Mouse (Mus musculus) embryonic facial prominence, embryonic 12.5 days (tissue): ENCODE results near the gene Oaz3. TPM values are rescaled to one million over a fixed set of nuclear protein-coding genes. Genes with fewer than 3 reads are reported as not detected.

Experiments
- ATAC-seq: fragments of 200-750 bp; cut with Nextera tagmentation; 2 replicates; pipeline ENCODE4 v1.8.0; 2017; ENCODE audit not compliant: insufficient number of reproducible peaks, insufficient read depth, low FRiP score, low TSS enrichment
- H3K27ac ChIP-seq: fragments of 300-500 bp; sonication (generic); 2 replicates; pipeline ENCODE4 v1.5.1; 2016; ENCODE audit warnings: mild to moderate bottlenecking
- H3K27me3 ChIP-seq: fragments of 300-500 bp; sonication (generic); 2 replicates; pipeline ENCODE4 v1.6.1; 2016; ENCODE audit warnings: mild to moderate bottlenecking, moderate library complexity
- H3K36me3 ChIP-seq: fragments of 300-500 bp; sonication (generic); 2 replicates; pipeline ENCODE4 v1.6.1; 2016; ENCODE audit warnings: mild to moderate bottlenecking
- H3K4me1 ChIP-seq: fragments of 300-500 bp; sonication (generic); 2 replicates; pipeline ENCODE4 v1.6.1; 2016
- H3K4me2 ChIP-seq: fragments of 300-500 bp; sonication (generic); replicated peaks from 2 replicates; pipeline ENCODE4 v1.6.1; 2016; ENCODE audit warnings: mild to moderate bottlenecking, moderate library complexity
- H3K4me3 ChIP-seq: fragments of 300-500 bp; sonication (generic); 2 replicates; pipeline ENCODE4 v1.5.1; 2016; ENCODE audit warnings: mild to moderate bottlenecking
- H3K9ac ChIP-seq: fragments of 300-500 bp; sonication (generic); 2 replicates; pipeline ENCODE4 v1.6.1; 2016; ENCODE audit warnings: mild to moderate bottlenecking, moderate library complexity
- H3K9me3 ChIP-seq: fragments of 300-500 bp; sonication (generic); 2 replicates; pipeline ENCODE4 v1.6.1; 2016; ENCODE audit warnings: mild to moderate bottlenecking, moderate library complexity
- WGBS: fragments of 180-500 bp; shearing (Covaris S2); methylation state at CpG from one replicate; pipeline ENCODE4 v1.1.7; 2016; 5-methylcytosine and 5-hydroxymethylcytosine counted together
- polyA plus RNA-seq: library from polyadenylated mRNA; unstranded; fragments of >200 nt; fragmentation: Nextera tagmentation; extraction: Ambion mirVana; gene quantifications from 2 replicates; pipeline ENCODE4 v1.2.1, GENCODE M21; 2016

Oaz3 gene
- polyA plus RNA-seq, 1 experiment from 2014 or later = 0.41 TPM

- H3K9ac ChIP-seq = no peak overlapping the region
- 69% methylated on average over 3 of the region's 3 CpGs for WGBS
- ATAC-seq = no peak
Measured at GRCm38 (mm10) chr3:94383476-94383875, 60.2 kb downstream of the Oaz3 start.

More at GRCm38 (mm10) chr3:94383476-94383875, 60.2 kb downstream of the Oaz3 start:
- no peak overlapping the region for H3K27ac ChIP-seq
- no peak overlapping the region for H3K4me2 ChIP-seq
- no peaks in the 10 kb centered on the region for H3K36me3 ChIP-seq
- H3K9me3 ChIP-seq = no peaks in the 10 kb centered on the region
- peaks cover 4% of the 10 kb centered on the region; the same call in 1 of the 2 replicates for H3K4me1 ChIP-seq
- peaks cover 3% of the 10 kb centered on the region; the same call in 1 of the 2 replicates for H3K27me3 ChIP-seq
- no peak overlapping the region for H3K4me3 ChIP-seq

Other genes with a start within 250 kb of the Oaz3 start
- not detected in 2 replicates for gene Gm5286, start 247.2 kb downstream of the Oaz3 start, polyA plus RNA-seq
- not detected in 2 replicates for gene Gm4778, start 179.9 kb downstream of the Oaz3 start, polyA plus RNA-seq
- gene Them4, start 133.8 kb downstream of the Oaz3 start, polyA plus RNA-seq = 11.7 and 12.3 TPM in 2 replicates
- gene Them5, start 101.8 kb downstream of the Oaz3 start, polyA plus RNA-seq = not detected in 2 replicates
- gene C2cd4d, start 81.5 kb downstream of the Oaz3 start, polyA plus RNA-seq = 2.8 and 3.6 TPM in 2 replicates
- 0.72 and 0.88 TPM in 2 replicates for gene Rorc, start 71.1 kb downstream of the Oaz3 start, polyA plus RNA-seq
- 0.06 and 0.12 TPM in 2 replicates for gene Lingo4, start 45.4 kb downstream of the Oaz3 start, polyA plus RNA-seq
- gene Tdrkh, start 30.6 kb downstream of the Oaz3 start, polyA plus RNA-seq = 11.8 and 13.9 TPM in 2 replicates
- gene Mrpl9, start 597 bp downstream of the Oaz3 start, polyA plus RNA-seq = 65.3 and 65.6 TPM in 2 replicates
- 14.2 and 17.8 TPM in 2 replicates for gene Celf3, start 34.4 kb upstream of the Oaz3 start, polyA plus RNA-seq
- gene Riiad1, start 36.4 kb upstream of the Oaz3 start, polyA plus RNA-seq = 2.0 and 2.3 TPM in 2 replicates
- gene Snx27, start 138.8 kb upstream of the Oaz3 start, polyA plus RNA-seq = 59.7 and 61.7 TPM in 2 replicates
- gene Gm10972, start 199.2 kb upstream of the Oaz3 start, polyA plus RNA-seq = not detected in 2 replicates
- 4.3 and 4.4 TPM in 2 replicates for gene Tuft1, start 215.0 kb upstream of the Oaz3 start, polyA plus RNA-seq
- 0.42 TPM in 1 of 2 replicates, not detected in the other for gene Selenbp2, start 249.6 kb upstream of the Oaz3 start, polyA plus RNA-seq